Mouse (Mus musculus) heart, adult 9 months (tissue): Measurements from ENCODE around the gene Xxylt1.

Experiments
- DNase-seq, 2 experiments: peaks; one replicate each; pipeline ENCODE4 v3.0.0; 2022; ENCODE audit warnings: low spot score in 2 of 2

The Xxylt1 gene

GRCm38 (mm10) chr16:31024221-31024620 lies 57.0 kb downstream of the Xxylt1 start:
- DNase-seq, result no peak

- DNase-seq, result no peak
These were observed 57.4 kb downstream of the Xxylt1 start for GRCm38 (mm10) chr16:31023803-31024202.

- peak in 1 of 2 experiments; percentile 51 for DNase-seq
These were observed 58.9 kb downstream of the Xxylt1 start for GRCm38 (mm10) chr16:31022287-31022686.

- DNase-seq, result no peak
These were observed 61.7 kb downstream of the Xxylt1 start for GRCm38 (mm10) chr16:31019514-31019913.

- DNase-seq, result no peak
These were observed 63.4 kb downstream of the Xxylt1 start for GRCm38 (mm10) chr16:31017687-31018413.

- no peak for DNase-seq
These were observed 64.6 kb downstream of the Xxylt1 start for GRCm38 (mm10) chr16:31016669-31017068.

- no peak for DNase-seq
These were observed 65.1 kb downstream of the Xxylt1 start for GRCm38 (mm10) chr16:31016169-31016568.

GRCm38 (mm10) chr16:31015271-31015670 lies 66.0 kb downstream of the Xxylt1 start:
- no peak for DNase-seq

- no peak for DNase-seq
These were observed 69.0 kb downstream of the Xxylt1 start for GRCm38 (mm10) chr16:31012236-31012635.

- DNase-seq, result no peak
These were observed 70.8 kb downstream of the Xxylt1 start for GRCm38 (mm10) chr16:31010443-31010842.

- peak; percentile 47 to 67 for DNase-seq
These were observed 72.9 kb downstream of the Xxylt1 start for GRCm38 (mm10) chr16:31008326-31008725.

- DNase-seq, result no peak
These were observed 73.7 kb downstream of the Xxylt1 start for GRCm38 (mm10) chr16:31007582-31007981.

- peak; percentile 47 to 66 for DNase-seq
These were observed 75.5 kb downstream of the Xxylt1 start for GRCm38 (mm10) chr16:31005693-31006092.

- no peak for DNase-seq
These were observed 76.9 kb downstream of the Xxylt1 start for GRCm38 (mm10) chr16:31004321-31004682.

- DNase-seq, result peak; percentile 76
These were observed 77.5 kb downstream of the Xxylt1 start for GRCm38 (mm10) chr16:31003592-31004320.

GRCm38 (mm10) chr16:31002926-31003325 lies 78.3 kb downstream of the Xxylt1 start:
- DNase-seq, result no peak

- no peak for DNase-seq
These were observed 79.1 kb downstream of the Xxylt1 start for GRCm38 (mm10) chr16:31002117-31002516.

- DNase-seq, result no peak
These were observed 82.5 kb downstream of the Xxylt1 start for GRCm38 (mm10) chr16:30998711-30999110.

- DNase-seq, result no peak
These were observed 83.2 kb downstream of the Xxylt1 start for GRCm38 (mm10) chr16:30998048-30998447.

GRCm38 (mm10) chr16:30995446-30995845 lies 85.8 kb downstream of the Xxylt1 start:
- no peak for DNase-seq

- DNase-seq, result peak in 1 of 2 experiments; percentile 46
These were observed 86.4 kb downstream of the Xxylt1 start for GRCm38 (mm10) chr16:30994881-30995280.

GRCm38 (mm10) chr16:30994296-30994695 lies 86.9 kb downstream of the Xxylt1 start:
- DNase-seq, result no peak

GRCm38 (mm10) chr16:30992568-30992967 lies 88.7 kb downstream of the Xxylt1 start:
- DNase-seq, result peak; percentile 56 to 78
